Mouse (Mus musculus) spleen, adult 2 months (tissue): Measurements from ENCODE around the gene Kbtbd8.

Source experiments
- CTCF ChIP-seq: fragments of 200-500 bp; IDR thresholded peaks from 2 replicates; pipeline ENCODE4 v1.5.1; 2011; ENCODE audit warnings: mild to moderate bottlenecking, inconsistent platforms; ENCODE audit not compliant: insufficient read depth, insufficient read length, insufficient replicate concordance; ENCODE audit errors: extremely low read depth
- POLR2A ChIP-seq: fragments of 200-500 bp; IDR thresholded peaks from 2 replicates; pipeline ENCODE4 v1.6.1; 2011; ENCODE audit warnings: low read depth, low read length, inconsistent platforms

DNA sequence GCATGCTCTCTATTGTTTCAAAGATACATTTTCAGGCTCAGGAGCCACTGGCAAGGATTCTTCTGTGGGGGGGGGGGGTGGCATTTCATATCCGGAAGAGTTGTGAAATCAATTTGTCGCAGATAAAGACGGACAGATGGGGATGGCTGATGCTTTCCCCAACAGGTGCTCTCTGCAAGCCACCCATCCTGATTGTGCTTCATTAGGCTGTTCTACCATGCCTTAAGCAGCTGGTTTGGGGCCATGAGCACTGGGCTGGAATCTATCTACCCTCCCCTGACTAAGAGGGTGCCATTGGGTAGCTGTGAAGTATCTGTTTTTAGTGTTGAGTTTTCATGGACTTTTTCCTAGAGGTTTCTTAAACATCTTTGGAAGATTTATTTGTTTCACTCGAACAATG, 33.8 kb downstream of the Kbtbd8 start:
- TF ChIP-seq CTCF (no peak), POLR2A (no peak)
